Mouse (Mus musculus): ENCODE measurements around the gene Terf2.
"Not testable (repeated sequence)": the region's sequence is repeated elsewhere in the genome, so short reads cannot be mapped to it uniquely, and the experiment has no call there.

Gene Terf2

DNA sequence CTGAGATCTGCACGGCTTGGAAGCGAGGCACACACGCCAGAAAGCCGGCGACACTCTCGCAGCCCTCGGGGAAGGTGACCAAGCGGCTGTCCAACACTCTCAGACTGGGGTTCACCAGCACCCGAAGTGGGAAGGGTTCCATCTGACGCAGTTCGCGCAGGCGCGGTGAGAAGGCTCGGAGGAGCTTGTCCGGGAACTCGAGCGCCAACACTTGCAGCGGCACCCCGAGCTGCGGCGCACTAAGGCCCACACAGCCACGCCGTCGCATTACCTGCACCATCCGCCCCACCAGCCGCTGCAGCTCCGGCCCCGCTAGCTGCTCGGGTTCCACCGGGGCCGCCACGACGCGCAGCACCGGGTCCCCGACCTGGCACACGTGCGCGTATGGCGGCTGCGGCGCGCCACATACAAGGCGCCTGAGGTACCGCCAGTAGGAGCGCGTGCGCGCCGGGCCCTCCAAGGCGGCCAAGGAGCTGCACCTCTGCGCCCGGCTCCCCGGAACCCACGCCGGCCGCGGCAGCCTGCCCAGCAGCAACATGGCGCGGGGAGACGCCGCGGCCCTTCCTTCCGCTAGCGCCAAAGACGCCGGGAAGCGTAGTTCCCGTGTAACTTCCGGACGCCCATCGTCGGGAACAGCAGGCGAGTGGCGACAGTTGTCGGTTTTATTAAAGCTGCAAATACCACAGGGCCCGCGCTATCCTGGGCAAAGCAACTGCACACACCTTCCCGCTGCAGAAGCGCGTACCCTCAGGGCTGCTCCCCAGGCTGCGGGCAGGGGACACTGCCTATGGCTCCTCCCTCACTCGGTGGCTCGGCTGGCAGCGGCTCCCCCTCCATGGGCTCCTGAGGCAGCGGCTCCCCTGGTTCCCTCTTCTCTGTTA lies 48.0 kb downstream of the Terf2 start, which contains the start of gene Pdf:
Gene Pdf, minus strand, starts transcription at position 554 of the 881 bp plus-strand sequence.
- POLR2A ChIA-PET = interaction anchor here (0.5 to 7.9 kb wide), 65 partner anchors 8 to 898 kb away, joined by 3 to 76 read pairs (median 3); partner anchors contain the start of genes Nip7 (in 3 of the 4), Sntb2 (in 3 of the 4), Vps4a (in 3 of the 4) and Cog8 (in 2 of the 4)

DNA sequence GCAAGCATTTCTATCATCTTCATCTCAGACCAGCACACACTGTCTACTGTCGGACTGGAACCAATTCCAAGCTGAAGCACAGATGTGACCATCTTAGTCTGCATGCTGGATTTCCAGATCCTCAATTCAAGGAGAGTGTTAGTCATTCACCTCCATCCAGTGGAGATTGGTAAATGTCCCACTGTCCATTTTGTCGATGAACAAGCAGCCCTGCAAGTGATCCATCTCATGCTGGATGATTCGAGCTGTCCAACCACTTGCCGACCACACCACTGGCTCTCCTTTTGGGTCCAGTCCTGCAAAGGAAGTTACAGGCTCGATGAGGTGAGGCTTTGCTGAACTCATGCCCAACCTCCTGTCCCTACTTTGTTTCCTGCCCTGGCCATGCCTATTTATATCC lies 49.4 kb downstream of the Terf2 start:
- POLR2A ChIA-PET = interaction anchor here (0.6 to 7.9 kb wide), 10 partner anchors 8 to 245 kb away, joined by 3 to 76 read pairs (median 10); partner anchors contain the start of genes Vps4a (in 2 of the 4), Cog8 (in 1 of the 4), Nip7 (in 1 of the 4) and Tmed6 (in 1 of the 4)
- CTCF ChIA-PET = no interaction called here

More for the DNA sequence above, 48.0 kb downstream of the Terf2 start, which contains the start of gene Pdf:
- CTCF ChIA-PET = interaction anchor here in 3 of 4 experiments (0.5 to 1.4 kb wide), 9 partner anchors 17 to 1712 kb away, joined by 3 to 6 read pairs (median 3); partner anchors contain the start of gene Vps4a (in 1 of the 3)

DNA sequence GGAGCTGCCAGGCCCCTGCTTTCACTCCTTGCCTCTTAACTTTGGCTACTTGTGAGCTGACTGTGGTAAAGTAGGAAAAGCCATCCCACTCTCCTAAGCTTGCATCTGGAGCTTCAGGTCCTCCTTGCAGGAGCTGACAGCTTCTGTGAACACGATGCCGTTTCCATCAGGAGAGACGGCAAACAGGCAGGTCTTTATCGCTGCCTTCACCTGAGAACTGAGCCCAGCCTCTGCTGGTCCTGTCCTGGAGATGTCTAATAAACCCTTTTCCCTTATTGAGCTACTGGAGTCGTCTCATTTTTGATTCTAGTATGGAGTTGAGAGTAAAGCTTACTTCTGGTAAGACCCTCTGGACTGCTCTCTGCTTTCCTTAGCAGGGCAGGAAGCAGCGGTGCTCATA lies 50.9 kb downstream of the Terf2 start:
- ChIA-PET CTCF (interaction anchor here in 2 of 4 experiments (0.6 to 1.2 kb wide), 4 partner anchors 31 to 643 kb away, joined by 3 to 4 read pairs (median 4); no protein-coding TSS in a partner anchor), POLR2A (interaction anchor here in 3 of 4 experiments (0.6 to 7.9 kb wide), 13 partner anchors 8 to 21 kb away, joined by 3 to 76 read pairs (median 3); partner anchors contain the start of genes Cog8 (in 2 of the 3), Nip7 (in 2 of the 3) and Vps4a (in 2 of the 3))

GRCm38 (mm10) chr8:107040632-107041031 lies 55.7 kb downstream of the Terf2 start:
- ChIA-PET CTCF (interaction anchor here (0.6 to 1.6 kb wide), 5 partner anchors 9 to 129 kb away, joined by 3 to 8 read pairs (median 6); partner anchors contain the start of gene Vps4a (in 1 of the 4)), POLR2A (interaction anchor here (0.6 to 5.9 kb wide), 17 partner anchors 9 to 523 kb away, joined by 3 to 62 read pairs (median 4); partner anchors contain the start of genes Cog8 (in 1 of the 4), Nip7 (in 1 of the 4), Sntb2 (in 1 of the 4) and Tmed6 (in 1 of the 4))

GRCm38 (mm10) chr8:107036626-107037025 lies 59.7 kb downstream of the Terf2 start:
- ChIA-PET CTCF (no interaction called here), POLR2A (interaction anchor here in 2 of 4 experiments (1.5 to 7.8 kb wide), 3 partner anchors 12 to 362 kb away, joined by 3 to 76 read pairs (median 4); partner anchors contain the start of gene Pdf (in 1 of the 2))

- POLR2A ChIA-PET = interaction anchor here in 3 of 4 experiments (0.5 to 7.8 kb wide), 11 partner anchors 8 to 361 kb away, joined by 3 to 76 read pairs (median 3); partner anchors contain the start of genes Pdf (in 2 of the 3) and Cog8 (in 1 of the 3)
- CTCF ChIA-PET = no interaction called here
Measured at GRCm38 (mm10) chr8:107035641-107036040, 60.7 kb downstream of the Terf2 start.

GRCm38 (mm10) chr8:107033609-107034008 lies 62.7 kb downstream of the Terf2 start:
- CTCF ChIA-PET = not testable (repeated sequence)
- POLR2A ChIA-PET = interaction anchor here in 1 of 4 experiments (7.8 kb wide), 1 partner anchor 15 kb away, joined by 76 read pairs; the partner anchor contains the start of gene Pdf

DNA sequence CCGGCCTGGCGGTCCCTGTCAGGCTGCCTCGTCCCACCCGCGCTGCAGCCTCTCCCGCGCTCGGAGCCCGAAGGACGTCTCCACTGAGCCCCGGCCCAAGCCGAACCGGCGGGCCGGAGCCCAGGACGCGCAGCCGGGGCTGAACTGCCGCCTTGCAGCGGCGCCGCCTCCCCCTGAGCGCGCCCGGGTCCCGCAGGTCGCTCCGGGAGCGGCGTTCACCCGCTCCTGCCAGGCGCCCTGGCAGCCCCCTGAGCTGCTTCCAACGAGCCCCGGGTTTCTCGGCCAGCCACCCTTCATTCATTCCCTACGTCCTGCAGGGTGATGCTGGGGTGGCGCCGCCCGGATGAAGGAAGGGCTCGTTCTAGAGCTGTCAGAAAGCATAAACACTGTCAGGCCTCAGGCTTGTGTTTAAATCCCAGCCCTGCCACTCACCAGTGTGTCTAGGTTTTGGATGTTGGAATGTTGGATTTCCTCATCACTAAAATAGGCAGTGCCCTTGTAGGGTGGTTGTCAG lies 64.7 kb downstream of the Terf2 start:
- ChIA-PET POLR2A (interaction anchor here (0.6 to 7.8 kb wide), 21 partner anchors 9 to 694 kb away, joined by 3 to 76 read pairs (median 3); partner anchors contain the start of genes Pdf (in 3 of the 4), Cog8 (in 2 of the 4), Nip7 (in 2 of the 4) and Smpd3 (in 1 of the 4)), CTCF (interaction anchor here in 3 of 4 experiments (0.6 to 1.9 kb wide), 12 partner anchors 9 to 1020 kb away, joined by 3 to 6 read pairs (median 3); partner anchors contain the start of genes Ddx28 (in 1 of the 3) and Pdf (in 1 of the 3))

GRCm38 (mm10) chr8:107030650-107031576 lies 65.4 kb downstream of the Terf2 start, which contains the start of gene Vps4a:
Gene Vps4a, plus strand, starts transcription at chr8:107031222.
- POLR2A ChIA-PET = interaction anchor here (0.6 to 7.8 kb wide), 26 partner anchors 8 to 693 kb away, joined by 3 to 76 read pairs (median 3); partner anchors contain the start of genes Pdf (in 3 of the 4), Cog8 (in 1 of the 4), Nip7 (in 1 of the 4) and Smpd3 (in 1 of the 4)
- CTCF ChIA-PET = interaction anchor here (0.5 to 1.9 kb wide), 15 partner anchors 10 to 1019 kb away, joined by 3 to 6 read pairs (median 3); partner anchors contain the start of genes Cog8 (in 1 of the 4), Ddx28 (in 1 of the 4), Nip7 (in 1 of the 4) and Pdf (in 1 of the 4)

GRCm38 (mm10) chr8:107030058-107030457 lies 66.3 kb downstream of the Terf2 start:
- POLR2A ChIA-PET = interaction anchor here in 3 of 4 experiments (0.9 to 7.8 kb wide), 8 partner anchors 7 to 26 kb away, joined by 3 to 76 read pairs (median 3); partner anchors contain the start of genes Cog8 (in 1 of the 3), Nip7 (in 1 of the 3) and Pdf (in 1 of the 3)
- CTCF ChIA-PET = interaction anchor here (0.5 to 1.9 kb wide), 6 partner anchors 11 to 597 kb away, joined by 3 to 6 read pairs (median 4); no protein-coding TSS in a partner anchor

DNA sequence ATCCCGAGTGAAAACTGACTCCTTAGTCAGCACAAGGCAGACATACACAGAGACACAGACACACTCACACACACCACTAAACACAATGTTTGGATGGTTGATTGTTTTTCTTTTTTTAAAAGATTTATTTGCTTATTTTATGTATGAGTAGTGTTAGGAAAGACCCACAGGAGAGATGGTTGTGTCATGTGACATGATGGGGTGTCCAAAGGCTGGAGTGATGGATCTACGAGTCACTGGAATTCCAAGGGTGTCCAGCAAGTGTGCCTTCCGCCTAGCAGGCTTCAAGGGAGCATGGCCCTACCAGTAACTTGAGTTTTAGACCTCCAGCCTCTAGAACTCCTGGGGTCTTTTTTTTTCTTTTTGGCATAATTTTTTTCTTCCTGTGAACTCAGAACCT lies 67.0 kb downstream of the Terf2 start:
- CTCF ChIA-PET = interaction anchor here in 2 of 4 experiments (0.6 to 1.4 kb wide), 2 partner anchors 17 to 158 kb away, joined by 3 read pairs; no protein-coding TSS in a partner anchor
- POLR2A ChIA-PET = interaction anchor here in 2 of 4 experiments (0.9 to 7.8 kb wide), 4 partner anchors 13 to 27 kb away, joined by 3 to 76 read pairs (median 4); partner anchors contain the start of genes Cog8 (in 1 of the 2), Nip7 (in 1 of the 2) and Pdf (in 1 of the 2)

DNA sequence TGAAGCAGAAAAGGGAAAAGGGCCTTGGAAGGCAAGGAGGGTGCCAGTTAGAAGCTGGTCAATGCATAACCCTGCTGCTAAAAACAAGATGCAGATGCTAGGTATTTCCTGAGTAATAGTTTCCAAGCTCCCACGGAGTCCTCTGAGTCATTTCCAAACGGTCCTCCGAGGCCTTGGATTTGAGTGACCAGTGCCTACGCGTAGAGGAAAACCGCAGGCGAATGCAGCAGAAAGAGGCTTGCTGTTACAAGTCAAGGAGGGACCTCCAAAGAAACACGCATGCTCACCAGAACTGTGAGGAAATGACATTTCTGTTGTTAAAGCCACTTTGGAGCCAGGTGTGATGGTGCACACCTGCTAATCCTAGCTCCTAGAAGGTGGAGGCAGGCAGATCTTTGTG lies 72.9 kb downstream of the Terf2 start:
- POLR2A ChIA-PET = interaction anchor here in 2 of 4 experiments (0.8 to 1.5 kb wide), 4 partner anchors 10 to 43 kb away, joined by 3 to 5 read pairs (median 3); no protein-coding TSS in a partner anchor

More for the DNA sequence above, 72.9 kb downstream of the Terf2 start:
- CTCF ChIA-PET = interaction anchor here in 1 of 4 experiments (0.9 kb wide), 1 partner anchor 26 kb away, joined by 3 read pairs; no protein-coding TSS in a partner anchor
